Mouse (Mus musculus) frontal cortex, postnatal 36 days (tissue): ENCODE data around the gene Pdcl2.

Experiments used
- DNase-seq, 2 experiments: peaks; one replicate each; pipeline ENCODE4 v3.0.0; 2022; ENCODE audit warnings: low spot score in 2 of 2

Gene Pdcl2

GRCm38 (mm10) chr5:76303745-76304451, 27.1 kb downstream of the Pdcl2 start:
- DNase-seq: peak; percentile 62 to 68

DNA sequence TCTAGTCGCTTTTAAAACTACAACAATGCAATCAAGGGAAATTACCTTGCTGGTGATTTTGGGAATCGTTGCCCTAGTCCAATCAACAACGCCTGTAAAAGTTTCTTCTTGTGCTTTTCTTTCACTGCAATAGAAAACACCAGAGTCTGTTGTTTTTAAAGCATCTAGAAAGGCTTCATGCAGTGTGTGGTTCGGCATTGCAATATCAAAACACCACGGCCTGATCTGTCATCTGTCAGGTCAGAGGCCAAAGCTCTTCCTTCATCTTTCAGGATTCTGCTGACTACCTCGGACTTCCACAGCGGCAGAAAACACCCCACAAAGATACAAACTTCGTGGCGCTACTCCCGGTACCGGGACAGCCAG, 27.6 kb downstream of the Pdcl2 start:
- DNase-seq: no peak

DNA sequence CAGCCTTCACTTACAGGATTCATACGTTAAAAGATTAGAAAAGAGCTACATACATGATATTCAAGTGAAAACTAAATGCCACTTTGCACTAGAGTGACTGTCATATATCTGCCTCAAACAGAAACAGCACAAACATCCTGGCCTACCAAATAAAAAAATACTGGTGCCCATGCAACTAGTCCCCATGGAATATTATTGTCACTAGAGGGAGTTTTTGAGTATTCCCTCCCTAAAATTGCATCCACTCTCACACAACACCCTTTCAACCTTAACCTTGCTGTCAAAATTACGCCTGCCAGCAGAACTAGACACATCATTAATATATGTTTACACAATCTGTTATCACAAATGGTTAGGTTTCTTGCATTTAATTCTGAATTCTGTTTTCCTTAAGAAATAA, 28.9 kb downstream of the Pdcl2 start:
- no peak for DNase-seq

- no peak for DNase-seq
Observed at GRCm38 (mm10) chr5:76289234-76289691, 41.7 kb downstream of the Pdcl2 start.

- no peak for DNase-seq
Observed at GRCm38 (mm10) chr5:76288256-76288655, 42.7 kb downstream of the Pdcl2 start.

- DNase-seq: no peak
Observed at GRCm38 (mm10) chr5:76287062-76287461, 43.9 kb downstream of the Pdcl2 start.

DNA sequence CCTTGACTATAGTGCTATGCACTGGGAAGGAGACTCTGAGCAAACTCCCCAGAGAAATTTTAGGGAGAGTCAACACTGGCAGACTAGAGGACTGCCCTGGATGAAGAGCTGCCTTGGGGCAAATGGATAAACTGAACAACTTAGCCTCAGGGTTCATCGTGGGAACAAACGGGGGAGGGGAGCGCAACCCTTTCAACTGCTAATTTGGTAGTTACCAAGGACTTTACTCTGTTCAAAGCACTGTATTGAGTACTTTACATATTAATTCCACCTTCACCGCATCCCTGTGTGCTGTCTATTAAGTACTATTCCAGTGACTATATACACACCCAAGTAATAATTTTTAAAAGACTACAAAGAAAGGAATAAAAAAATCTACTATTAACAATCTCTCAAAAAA, 45.3 kb downstream of the Pdcl2 start:
- DNase-seq: no peak

DNA sequence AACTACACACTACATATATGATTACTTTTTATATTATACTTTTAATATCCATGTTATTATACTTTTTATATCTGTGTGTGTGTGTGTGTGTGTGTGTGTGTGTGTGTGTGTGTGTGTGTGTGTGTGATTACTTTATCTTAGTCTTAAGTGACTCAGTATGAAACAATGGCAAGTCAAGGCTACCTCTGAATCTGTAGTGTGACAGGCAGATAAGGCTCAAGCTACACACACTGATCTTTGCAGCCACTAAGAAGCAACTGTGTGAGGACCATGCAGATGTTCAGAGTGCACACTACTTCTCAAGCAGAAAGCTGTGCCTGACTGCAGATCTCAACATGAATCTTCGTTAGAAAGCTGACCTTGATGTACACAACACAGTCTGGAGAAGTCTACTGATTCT, 47.1 kb downstream of the Pdcl2 start:
- DNase-seq: no peak

GRCm38 (mm10) chr5:76274977-76275376, 56.0 kb downstream of the Pdcl2 start:
- no peak for DNase-seq
